Mouse (Mus musculus) thymus, adult 2 months (tissue): ENCODE results near the gene Prm2.

Source experiments
- CTCF ChIP-seq: fragments of 200-500 bp; IDR thresholded peaks from 2 replicates; pipeline ENCODE4 v1.5.1; 2012; ENCODE audit warnings: mild to moderate bottlenecking, control low read depth, low read length, moderate library complexity, borderline replicate concordance; ENCODE audit not compliant: control insufficient read depth, poor library complexity, insufficient read depth; ENCODE audit errors: extremely low read depth
- POLR2A ChIP-seq: fragments of 200-500 bp; IDR thresholded peaks from 2 replicates; pipeline ENCODE4 v1.6.1; 2012; ENCODE audit warnings: mild to moderate bottlenecking, low read length, control low read depth, moderate library complexity; ENCODE audit not compliant: control insufficient read depth, poor library complexity, insufficient read depth; ENCODE audit errors: extremely low read depth

DNA sequence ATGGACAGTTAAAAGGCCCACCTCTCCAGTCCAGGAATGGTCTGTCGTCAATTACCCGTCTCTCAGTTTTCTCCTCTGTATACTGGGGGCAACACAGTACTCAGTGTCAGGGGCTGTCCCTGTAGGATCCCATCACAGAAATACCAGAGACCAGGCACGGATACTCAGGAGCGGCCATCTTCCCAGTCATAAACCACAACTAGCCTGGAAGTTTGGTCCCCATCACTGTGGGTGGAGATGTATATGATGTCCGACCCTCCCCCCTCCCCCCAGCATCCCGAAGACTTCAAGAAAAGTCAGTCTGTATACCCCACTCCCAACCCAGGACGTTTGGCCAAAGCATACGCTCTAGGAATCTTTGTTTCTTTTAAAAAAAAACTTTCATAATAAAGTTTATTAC, 12.5 kb downstream of the Prm2 start:
- TF ChIP-seq POLR2A (no peak), CTCF (no peak)
